Mouse (Mus musculus) spleen, adult 18-20 months (tissue): ENCODE results near the gene 1700014D04Rik.
"Not testable (repeated sequence)": the region's sequence is repeated elsewhere in the genome, so short reads cannot be mapped to it uniquely, and the experiment has no call there.

Source experiments
- DNase-seq, 2 experiments: peaks; one replicate each; pipeline ENCODE4 v3.0.0; 2022; ENCODE audit warnings: mixed read lengths in 2 of 2

Gene 1700014D04Rik

DNA sequence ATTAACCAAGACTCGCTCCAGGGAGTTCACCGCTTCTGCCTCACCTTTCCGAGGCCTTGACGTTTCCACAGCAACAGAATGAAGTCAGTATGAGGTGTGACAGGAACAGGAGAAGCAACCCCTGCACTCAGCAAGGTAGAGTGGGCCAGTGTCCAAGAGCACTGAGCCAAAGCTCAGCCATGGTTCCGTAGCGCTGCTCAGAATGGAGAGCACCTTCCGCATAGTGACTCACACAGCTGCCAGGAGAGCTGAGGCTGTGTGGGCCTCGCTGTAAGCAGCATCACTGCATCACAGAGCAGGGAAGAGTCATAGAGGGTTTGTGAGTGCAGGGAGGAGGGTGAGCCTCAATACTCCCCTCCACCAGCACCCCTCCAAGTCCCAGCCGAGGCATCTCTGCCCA is at the start of gene 1700014D04Rik:
1700014D04Rik (minus strand) TSS at position 42 of the 400 bp plus-strand sequence.
- DNase-seq: no peak

DNA sequence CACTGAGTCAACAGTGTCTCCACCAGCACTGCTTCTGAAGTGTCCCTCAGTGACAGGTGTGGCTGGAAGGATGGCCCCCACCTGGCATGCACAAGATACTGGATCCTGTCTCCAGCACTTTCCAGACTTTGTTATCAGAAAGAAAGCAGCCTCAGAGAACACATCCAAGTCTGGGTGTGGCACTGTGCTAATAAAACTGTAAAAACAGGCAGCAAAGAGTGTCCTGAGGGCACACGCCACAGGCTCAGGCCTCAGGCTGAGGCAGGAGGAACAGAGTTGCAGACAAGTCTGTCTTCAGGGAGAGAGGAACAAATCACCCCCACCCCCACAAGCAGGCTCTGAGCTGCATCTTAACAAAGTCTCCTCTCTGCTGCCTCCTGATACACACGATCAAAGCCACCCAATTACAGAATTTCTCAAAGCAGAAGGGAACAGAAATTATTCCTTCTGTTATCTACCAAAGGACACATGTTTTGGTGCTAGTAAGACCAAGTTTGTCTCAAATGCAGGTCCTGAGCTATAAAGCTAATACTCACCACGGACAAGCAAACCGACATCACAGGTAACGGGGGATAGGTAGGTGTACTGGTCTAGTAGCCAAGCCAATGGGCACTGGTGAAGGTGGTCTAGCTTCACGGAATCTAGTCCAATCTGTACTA is 49.4 kb upstream of the 1700014D04Rik start:
- DNase-seq: no peak

GRCm38 (mm10) chr13:59794786-59795185 is 48.2 kb upstream of the 1700014D04Rik start:
- DNase-seq: no peak

DNA sequence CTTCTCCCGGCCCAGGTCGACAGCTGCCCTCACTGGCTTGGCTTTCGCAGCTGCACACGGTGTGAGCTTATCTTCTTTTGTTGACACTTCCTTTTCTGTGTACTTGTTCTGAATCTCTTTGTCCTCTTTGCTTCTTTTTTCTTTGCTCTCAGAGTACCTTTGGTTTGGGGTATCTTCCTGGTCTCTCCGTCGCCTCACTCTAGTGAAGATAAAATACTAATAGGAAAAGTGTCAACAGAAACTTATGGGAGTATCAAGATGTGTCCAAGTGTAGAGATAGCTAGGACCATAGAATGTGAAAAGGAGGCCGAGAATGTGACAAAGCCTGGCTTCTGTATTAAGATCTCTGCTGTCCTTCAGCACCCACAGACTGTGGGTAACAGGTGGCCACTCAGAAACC is 35.6 kb upstream of the 1700014D04Rik start, which contains the start of gene Gm49354:
Gm49354 (minus strand) TSS at position 101 of the 400 bp plus-strand sequence.
- DNase-seq: no peak

- not testable (repeated sequence) for DNase-seq
These were observed 33.3 kb upstream of the 1700014D04Rik start for GRCm38 (mm10) chr13:59779744-59780264.

GRCm38 (mm10) chr13:59779213-59779612 is 32.7 kb upstream of the 1700014D04Rik start:
- no peak for DNase-seq

DNA sequence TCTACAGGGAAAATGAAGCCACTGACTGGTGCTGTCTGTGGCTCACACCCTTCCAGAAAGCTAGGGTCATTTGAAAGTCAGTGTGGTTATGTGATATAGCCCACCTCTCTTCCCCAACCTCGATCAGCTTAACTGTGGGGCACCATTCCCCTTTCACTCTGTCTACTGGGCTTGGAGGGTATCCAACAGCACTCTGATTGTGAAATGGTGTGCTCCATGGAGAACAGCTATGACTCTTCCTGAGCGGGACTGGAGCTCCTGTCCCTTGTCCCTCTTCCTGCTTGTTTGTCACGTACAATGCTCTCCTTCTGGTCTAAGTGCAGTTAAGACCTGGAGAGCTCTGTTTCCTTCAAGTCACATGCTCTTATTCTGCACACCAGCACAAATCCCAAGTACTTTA is 28.6 kb upstream of the 1700014D04Rik start:
- no peak for DNase-seq

DNA sequence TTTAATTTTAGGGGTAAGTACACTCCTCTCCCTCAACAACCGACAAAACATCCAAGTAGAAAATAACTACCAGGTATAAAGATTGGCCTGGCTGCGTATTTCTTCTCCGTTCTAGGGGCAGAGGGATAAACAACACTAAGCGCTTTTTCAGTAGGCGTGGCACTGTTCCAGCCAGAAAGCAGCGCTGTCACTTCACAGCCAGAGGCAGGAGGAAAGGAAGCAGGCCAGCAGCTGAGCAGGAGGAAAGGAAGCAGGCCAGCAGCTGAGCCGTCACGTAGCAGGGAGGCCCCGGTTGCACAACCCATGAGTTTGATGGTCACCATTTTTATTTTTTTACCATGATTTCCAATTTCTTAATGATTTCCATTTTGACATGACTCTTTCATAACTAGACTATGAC is 24.7 kb upstream of the 1700014D04Rik start:
- peak; percentile 18 to 32 for DNase-seq

- no peak for DNase-seq
These were observed 24.3 kb upstream of the 1700014D04Rik start for GRCm38 (mm10) chr13:59770847-59771246.

DNA sequence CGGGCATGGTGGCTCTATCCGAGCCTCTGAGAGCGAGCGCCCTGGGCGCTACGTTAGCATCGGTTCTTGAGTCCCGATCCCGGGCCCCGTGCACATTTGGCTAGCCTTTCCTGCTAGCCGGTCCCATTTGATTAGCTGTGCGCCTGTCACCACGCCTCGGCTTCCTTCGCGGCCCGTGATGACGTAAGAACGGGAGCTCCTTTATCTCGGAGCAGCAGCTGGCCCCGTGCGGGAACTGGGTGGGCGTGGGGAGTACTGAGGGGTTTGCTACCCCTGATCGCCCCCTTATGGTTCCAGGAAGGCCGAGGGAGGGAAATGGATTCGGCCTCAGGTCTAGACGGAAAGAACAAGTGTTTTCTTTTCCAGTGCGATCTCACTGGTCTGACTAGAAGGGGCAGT is 23.6 kb upstream of the 1700014D04Rik start:
- DNase-seq: peak; percentile 70 to 74

GRCm38 (mm10) chr13:59769296-59770163 is 23.0 kb upstream of the 1700014D04Rik start, which contains the start of gene Isca1:
Gene Isca1, minus strand, starts transcription at chr13:59769810.
- DNase-seq: peak; percentile 98 to 99

DNA sequence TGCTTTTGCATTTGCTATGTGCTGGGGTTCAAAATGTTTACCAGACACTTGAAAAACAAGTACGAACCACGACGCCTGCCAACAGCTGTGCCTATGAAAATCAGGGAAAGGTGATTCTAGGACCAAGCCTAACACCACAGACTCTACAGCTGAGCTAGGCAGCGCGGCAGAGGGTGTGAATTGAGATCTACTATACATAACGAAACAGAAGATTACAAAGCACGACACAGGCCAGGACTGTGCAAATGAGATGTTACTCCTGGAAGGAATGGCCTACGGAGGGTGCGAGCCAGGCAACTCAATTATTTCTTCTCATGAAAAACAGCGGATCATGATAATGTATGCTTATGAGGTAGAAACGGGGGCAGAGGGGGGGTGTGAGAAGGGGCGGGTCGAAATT is 22.0 kb upstream of the 1700014D04Rik start:
- DNase-seq: no peak

GRCm38 (mm10) chr13:59766786-59767515 is 20.4 kb upstream of the 1700014D04Rik start:
- no peak for DNase-seq

DNA sequence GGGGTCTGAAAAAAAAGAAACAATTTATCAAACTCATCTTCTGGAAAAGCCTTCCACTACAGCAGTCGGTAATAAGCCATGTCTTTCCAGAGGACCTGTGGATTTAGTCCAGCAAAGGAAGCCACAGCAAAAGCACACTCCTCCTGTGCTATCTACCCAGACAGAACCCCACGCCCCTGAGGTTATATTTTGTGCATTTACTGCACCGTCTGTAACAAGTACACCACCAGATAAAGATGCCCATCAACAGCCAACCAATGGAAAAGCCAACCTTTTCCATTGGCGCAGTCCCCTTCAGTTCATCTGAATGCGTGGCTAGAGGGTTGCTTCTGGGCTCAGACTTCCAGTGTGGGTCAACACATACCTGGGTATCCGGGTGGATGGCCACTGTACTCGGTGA is 16.2 kb upstream of the 1700014D04Rik start:
- no peak for DNase-seq

DNA sequence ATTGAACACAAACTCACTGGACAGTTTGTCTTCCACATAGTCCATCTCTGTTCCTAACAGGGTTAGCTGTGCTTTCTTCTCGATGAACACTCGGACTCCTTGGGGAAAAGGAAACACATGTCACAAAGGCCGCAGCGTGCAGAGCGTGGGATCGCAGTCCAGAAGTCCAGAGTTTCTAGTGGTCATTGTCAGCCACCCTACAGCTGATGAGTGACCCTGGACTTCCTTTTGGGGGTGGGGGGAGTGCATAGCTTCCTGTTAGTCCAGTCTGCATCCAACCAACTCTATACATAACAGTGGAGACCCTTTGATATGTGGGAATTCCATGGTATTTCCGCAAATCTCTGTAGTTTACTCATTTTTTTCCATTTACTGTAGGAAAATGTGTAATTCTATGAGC is 10.4 kb upstream of the 1700014D04Rik start:
- no peak for DNase-seq

DNA sequence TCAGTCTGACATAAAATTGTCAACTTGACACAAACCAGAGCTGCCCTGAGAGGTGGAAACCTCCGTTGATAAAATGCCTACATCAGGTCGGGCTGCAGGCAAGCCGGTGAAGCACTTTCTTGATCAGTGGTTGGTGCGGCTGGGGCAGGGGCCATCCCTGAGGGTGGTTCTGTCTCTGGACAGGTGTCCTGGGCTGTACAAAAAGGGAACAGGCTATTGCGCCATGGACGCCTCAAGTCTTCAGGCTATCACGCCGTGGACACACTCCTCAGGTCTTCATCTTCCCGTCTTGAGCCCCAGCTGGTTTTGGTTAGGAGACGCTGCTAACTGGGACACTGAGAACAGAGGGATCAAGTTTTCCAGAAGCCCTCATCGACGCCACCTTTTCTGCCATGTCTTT is 3.8 kb upstream of the 1700014D04Rik start:
- no peak for DNase-seq

DNA sequence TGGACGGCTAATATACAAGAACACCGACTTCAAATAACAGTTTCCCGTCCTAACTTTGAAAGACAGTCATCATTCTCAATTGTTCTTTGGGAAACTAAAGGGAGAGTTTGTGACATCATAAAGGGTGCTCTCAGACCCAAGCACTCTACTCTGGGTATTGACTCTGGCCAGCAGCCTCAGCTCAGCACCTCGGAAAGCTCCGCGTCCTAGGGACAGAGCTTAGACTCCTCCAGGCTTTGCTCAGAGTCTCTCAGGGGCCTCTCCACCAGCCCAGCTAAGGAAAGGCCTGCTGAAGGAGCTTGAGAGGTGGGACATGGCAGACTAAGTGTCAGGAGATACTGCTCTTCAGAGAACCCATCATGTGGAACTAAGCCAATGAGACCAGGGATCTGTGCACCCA is 388 bp downstream of the 1700014D04Rik start:
- DNase-seq: no peak

DNA sequence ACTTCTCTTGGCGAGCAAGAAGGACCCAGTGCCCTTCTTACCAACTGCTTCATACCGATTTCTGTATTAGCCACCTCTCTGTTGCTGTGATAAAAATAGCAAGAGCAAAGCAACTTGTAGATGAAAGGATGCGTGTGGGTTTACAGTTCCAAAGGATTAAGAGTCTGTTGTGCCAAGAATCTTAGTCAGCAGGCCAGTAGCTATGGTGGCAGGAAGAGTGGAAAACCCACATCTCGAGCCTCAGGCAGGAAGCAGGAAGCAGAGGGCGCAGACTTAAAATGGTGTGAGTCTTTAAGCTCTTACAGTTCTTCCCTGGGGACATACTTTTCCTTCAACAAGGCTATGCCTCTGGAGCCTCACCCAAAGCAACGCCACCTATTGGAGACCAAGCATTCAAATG is 1.1 kb downstream of the 1700014D04Rik start:
- no peak for DNase-seq

GRCm38 (mm10) chr13:59741697-59742096 is 4.9 kb downstream of the 1700014D04Rik start:
- DNase-seq: peak in 1 of 2 experiments; percentile 11

- DNase-seq: no peak
These were observed 5.5 kb downstream of the 1700014D04Rik start for GRCm38 (mm10) chr13:59741096-59741495.

DNA sequence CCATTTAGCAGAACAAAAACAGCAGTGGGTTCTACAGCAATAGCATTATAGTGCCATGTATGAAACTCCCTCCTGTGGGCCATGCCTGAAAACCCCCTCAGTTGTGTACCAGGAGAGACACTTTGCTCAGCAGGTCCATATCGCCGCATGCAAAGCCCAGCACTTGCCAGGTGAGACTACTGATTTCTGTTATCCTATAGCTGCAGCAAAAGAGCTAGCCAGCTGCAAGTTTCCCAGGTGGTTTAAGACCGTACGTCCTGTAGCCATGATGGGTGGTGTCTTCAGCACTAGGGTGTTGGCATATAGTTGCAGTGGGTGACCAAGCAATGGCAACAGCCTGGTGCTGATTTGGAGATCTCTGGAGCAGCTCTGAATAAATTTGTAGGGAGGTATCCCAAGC is 7.2 kb downstream of the 1700014D04Rik start:
- DNase-seq: no peak

DNA sequence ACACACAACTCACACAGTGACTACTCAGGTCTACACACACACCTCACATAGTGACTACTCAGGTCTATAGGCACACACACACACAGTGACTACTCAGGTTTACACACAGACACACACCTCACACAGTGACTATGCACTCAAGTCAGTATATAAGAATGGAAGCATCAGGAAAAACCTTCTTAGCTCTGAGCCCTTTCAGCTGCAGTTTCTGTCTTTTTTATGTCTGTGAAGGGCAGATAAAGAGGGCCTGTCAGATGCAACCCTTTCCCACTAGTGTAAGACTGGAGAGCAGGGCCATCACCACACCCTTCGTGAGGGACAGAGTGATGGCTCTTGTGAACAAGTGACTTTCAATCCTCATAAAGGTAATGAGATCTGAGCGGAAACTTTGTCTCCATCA is 8.1 kb downstream of the 1700014D04Rik start:
- DNase-seq: no peak

DNA sequence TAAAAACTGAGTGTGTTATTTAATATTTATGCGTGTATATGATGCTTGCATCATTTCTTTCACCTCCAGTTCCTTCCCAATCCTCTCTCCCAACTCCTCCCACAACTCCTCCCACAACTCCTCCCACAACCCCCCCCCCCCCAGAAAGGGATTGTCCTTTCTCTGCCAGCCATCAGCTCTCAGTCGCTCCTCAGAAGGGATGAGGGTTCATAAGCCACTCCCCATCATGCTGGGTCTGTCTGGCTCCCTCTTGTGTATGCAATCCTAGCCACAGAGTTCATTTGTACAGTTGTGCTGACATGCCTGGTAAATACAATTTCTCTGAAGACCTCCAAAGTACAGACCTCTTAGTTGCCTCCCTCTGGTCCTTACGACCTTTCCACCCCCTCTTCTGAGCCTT is 11.4 kb downstream of the 1700014D04Rik start:
- no peak for DNase-seq
